Mouse (Mus musculus): ENCODE data around the gene Tlx2. TPM values are rescaled to one million over a fixed set of nuclear protein-coding genes. Genes with fewer than 3 reads are reported as not detected.

Gene Tlx2
- not detected in 2 replicates for polyA plus RNA-seq (2015; fragmentation: Nextera tagmentation; extraction: Ambion mirVana)

- H3K4me2 ChIP-seq, result peak within 1 kb of the TSS; percentile 36
- ATAC-seq (ENCODE audit: insufficient number of reproducible peaks, low FRiP score, low TSS enrichment, low read depth), result no peak
- H3K27me3 ChIP-seq, result peaks cover 99% of the 10 kb centered on the region
- H3K9me3 ChIP-seq, result no peaks in the 10 kb centered on the region
- no peak within 1 kb of the TSS for H3K9ac ChIP-seq
- WGBS, result under 1% methylated on average over 10 of the region's 10 CpGs
- no peaks in the 10 kb centered on the region for H3K36me3 ChIP-seq
- no peak within 1 kb of the TSS for H3K27ac ChIP-seq
- H3K4me3 ChIP-seq, result peak within 1 kb of the TSS; percentile 25
- peaks cover 32% of the 10 kb centered on the region for H3K4me1 ChIP-seq
These were observed at the start of gene Tlx2 for GRCm38 (mm10) chr6:83070247-83070310. Gene Tlx2 (minus strand): TSS chr6:83070293.

GRCm38 (mm10) chr6:83119734-83120051, 49.6 kb upstream of the Tlx2 start:
- WGBS, result 73% methylated on average over 7 of the region's 7 CpGs
- Histone ChIP-seq H3K4me2 (no peak overlapping the region), H3K27me3 (no peaks in the 10 kb centered on the region), H3K36me3 (peaks cover 30% of the 10 kb centered on the region), H3K27ac (no peak overlapping the region), H3K4me3 (peak overlapping the region; percentile 79; the same call in 1 of the 2 replicates), H3K4me1 (peaks cover 67% of the 10 kb centered on the region), H3K9me3 (no peaks in the 10 kb centered on the region), H3K9ac (no peak overlapping the region)
- no peak for ATAC-seq (ENCODE audit: insufficient number of reproducible peaks, low FRiP score, low TSS enrichment, low read depth)

GRCm38 (mm10) chr6:83118825-83119733, 49.0 kb upstream of the Tlx2 start:
- no peak for ATAC-seq (ENCODE audit: insufficient number of reproducible peaks, low FRiP score, low TSS enrichment, low read depth)
- no peak overlapping the region for H3K4me2 ChIP-seq
- no peak overlapping the region for H3K9ac ChIP-seq
- H3K27me3 ChIP-seq, result no peaks in the 10 kb centered on the region
- H3K27ac ChIP-seq, result no peak overlapping the region
- peaks cover 65% of the 10 kb centered on the region for H3K4me1 ChIP-seq
- no peak overlapping the region for H3K4me3 ChIP-seq
- H3K36me3 ChIP-seq, result peaks cover 30% of the 10 kb centered on the region
- no peaks in the 10 kb centered on the region for H3K9me3 ChIP-seq
- 81% methylated on average over 14 of the region's 14 CpGs for WGBS

- H3K9ac ChIP-seq, result no peak overlapping the region
- ATAC-seq (ENCODE audit: insufficient number of reproducible peaks, low FRiP score, low TSS enrichment, low read depth), result no peak
- H3K4me2 ChIP-seq, result no peak overlapping the region
- H3K4me3 ChIP-seq, result no peak overlapping the region
- peaks cover 59% of the 10 kb centered on the region for H3K4me1 ChIP-seq
- no peak overlapping the region for H3K27ac ChIP-seq
- no peaks in the 10 kb centered on the region for H3K27me3 ChIP-seq
- H3K36me3 ChIP-seq, result peaks cover 30% of the 10 kb centered on the region
- WGBS, result 85% methylated on average over 11 of the region's 11 CpGs
- no peaks in the 10 kb centered on the region for H3K9me3 ChIP-seq
These were observed 48.3 kb upstream of the Tlx2 start for GRCm38 (mm10) chr6:83118369-83118768.

GRCm38 (mm10) chr6:83117616-83118015, 47.5 kb upstream of the Tlx2 start:
- no peak overlapping the region for H3K9ac ChIP-seq
- no peaks in the 10 kb centered on the region for H3K27me3 ChIP-seq
- WGBS, result 86% methylated on average over 13 of the region's 13 CpGs
- no peaks in the 10 kb centered on the region for H3K9me3 ChIP-seq
- peaks cover 30% of the 10 kb centered on the region for H3K36me3 ChIP-seq
- H3K4me2 ChIP-seq, result no peak overlapping the region
- no peak for ATAC-seq (ENCODE audit: insufficient number of reproducible peaks, low FRiP score, low TSS enrichment, low read depth)
- H3K27ac ChIP-seq, result no peak overlapping the region
- H3K4me3 ChIP-seq, result no peak overlapping the region
- H3K4me1 ChIP-seq, result peaks cover 53% of the 10 kb centered on the region

GRCm38 (mm10) chr6:83117165-83117438, 47.0 kb upstream of the Tlx2 start:
- H3K36me3 ChIP-seq, result peaks cover 30% of the 10 kb centered on the region
- no peak for ATAC-seq (ENCODE audit: insufficient number of reproducible peaks, low FRiP score, low TSS enrichment, low read depth)
- no peak overlapping the region for H3K9ac ChIP-seq
- no peaks in the 10 kb centered on the region for H3K27me3 ChIP-seq
- no peak overlapping the region for H3K27ac ChIP-seq
- peak overlapping the region; percentile 96; the same call in 1 of the 2 replicates for H3K4me3 ChIP-seq
- peaks cover 48% of the 10 kb centered on the region for H3K4me1 ChIP-seq
- H3K4me2 ChIP-seq, result peak overlapping the region; percentile 70; the same call in 1 of the 2 replicates
- WGBS, result 79% methylated on average over 4 of the region's 4 CpGs
- no peaks in the 10 kb centered on the region for H3K9me3 ChIP-seq

GRCm38 (mm10) chr6:83116373-83117164, 46.5 kb upstream of the Tlx2 start:
- peak overlapping the region; percentile 96 for H3K4me3 ChIP-seq
- H3K4me2 ChIP-seq, result peak overlapping the region; percentile 70
- H3K27ac ChIP-seq, result 0 out of 2 replicates have a peak overlapping the region, but pooled peaks have one; percentile 89
- H3K9me3 ChIP-seq, result no peaks in the 10 kb centered on the region
- WGBS, result 74% methylated on average over 11 of the region's 11 CpGs
- H3K9ac ChIP-seq, result peak overlapping the region; percentile 91
- no peak for ATAC-seq (ENCODE audit: insufficient number of reproducible peaks, low FRiP score, low TSS enrichment, low read depth)
- H3K4me1 ChIP-seq, result peaks cover 43% of the 10 kb centered on the region
- no peaks in the 10 kb centered on the region for H3K27me3 ChIP-seq
- peaks cover 30% of the 10 kb centered on the region for H3K36me3 ChIP-seq

- Histone ChIP-seq H3K4me1 (peaks cover 42% of the 10 kb centered on the region), H3K9ac (peak overlapping the region; percentile 91), H3K4me2 (peak overlapping the region; percentile 70), H3K9me3 (no peaks in the 10 kb centered on the region), H3K4me3 (peak overlapping the region; percentile 96), H3K36me3 (peaks cover 36% of the 10 kb centered on the region), H3K27me3 (no peaks in the 10 kb centered on the region), H3K27ac (peak overlapping the region; percentile 89)
- WGBS, result 1% methylated on average over 47 of the region's 48 CpGs
- ATAC-seq (ENCODE audit: insufficient number of reproducible peaks, low FRiP score, low TSS enrichment, low read depth), result peak; percentile 70
These were observed 45.7 kb upstream of the Tlx2 start for GRCm38 (mm10) chr6:83115682-83116372.

- peak within 1 kb of the TSS; percentile 96 for H3K4me3 ChIP-seq
These were observed 45.0 kb upstream of the Tlx2 start, which contains the start of gene Mogs for GRCm38 (mm10) chr6:83115011-83115671. Gene Mogs (plus strand): TSS chr6:83115496.

GRCm38 (mm10) chr6:83111510-83112136, 41.5 kb upstream of the Tlx2 start:
- 91% methylated on average over 4 of the region's 4 CpGs for WGBS
- Histone ChIP-seq H3K9me3 (no peaks in the 10 kb centered on the region), H3K4me3 (no peak overlapping the region), H3K27me3 (no peaks in the 10 kb centered on the region), H3K36me3 (peaks cover 10% of the 10 kb centered on the region; the same call in 1 of the 2 replicates), H3K4me2 (no peak overlapping the region), H3K27ac (no peak overlapping the region), H3K9ac (no peak overlapping the region), H3K4me1 (peaks cover 35% of the 10 kb centered on the region)
- no peak for ATAC-seq (ENCODE audit: insufficient number of reproducible peaks, low FRiP score, low TSS enrichment, low read depth)

More at GRCm38 (mm10) chr6:83115011-83115671, 45.0 kb upstream of the Tlx2 start, which contains the start of gene Mogs:
- peak; percentile 86 for ATAC-seq (ENCODE audit: insufficient number of reproducible peaks, low FRiP score, low TSS enrichment, low read depth)
- H3K4me2 ChIP-seq, result peak within 1 kb of the TSS; percentile 70
- peak within 1 kb of the TSS; percentile 91 for H3K9ac ChIP-seq
- H3K9me3 ChIP-seq, result no peaks in the 10 kb centered on the region
- 1% methylated on average over 58 of the region's 58 CpGs for WGBS
- H3K4me1 ChIP-seq, result peaks cover 37% of the 10 kb centered on the region
- H3K27me3 ChIP-seq, result no peaks in the 10 kb centered on the region
- peaks cover 37% of the 10 kb centered on the region for H3K36me3 ChIP-seq
- peak within 1 kb of the TSS; percentile 89 for H3K27ac ChIP-seq

Data from limb, embryonic 15.5 days (tissue).